Mouse (Mus musculus): Measurements from ENCODE around the gene Rgl1. TPM values are rescaled to one million over a fixed set of nuclear protein-coding genes. Genes with fewer than 3 reads are reported as not detected.
A peak's percentile ranks its signal among the peaks of the same experiment; 100 is the strongest.
"Not testable (repeated sequence)": the region's sequence is repeated elsewhere in the genome, so short reads cannot be mapped to it uniquely, and the experiment has no call there.

Gene Rgl1
- under 1 TPM in 2 of 3 experiments, not detected in 1; 0.74 to 0.94 TPM for polyA plus RNA-seq (2017; shearing (Covaris generic))

- ATAC-seq = peak; percentile 83
These were observed at the start of gene Rgl1, which contains the start of gene Arpc5 for GRCm38 (mm10) chr1:152766032-152766772. Rgl1 (minus strand) TSS chr1:152766351. Arpc5 (plus strand) TSS chr1:152766542.

GRCm38 (mm10) chr1:152815265-152815701 lies 49.1 kb upstream of the Rgl1 start:
- ATAC-seq = no peak

DNA sequence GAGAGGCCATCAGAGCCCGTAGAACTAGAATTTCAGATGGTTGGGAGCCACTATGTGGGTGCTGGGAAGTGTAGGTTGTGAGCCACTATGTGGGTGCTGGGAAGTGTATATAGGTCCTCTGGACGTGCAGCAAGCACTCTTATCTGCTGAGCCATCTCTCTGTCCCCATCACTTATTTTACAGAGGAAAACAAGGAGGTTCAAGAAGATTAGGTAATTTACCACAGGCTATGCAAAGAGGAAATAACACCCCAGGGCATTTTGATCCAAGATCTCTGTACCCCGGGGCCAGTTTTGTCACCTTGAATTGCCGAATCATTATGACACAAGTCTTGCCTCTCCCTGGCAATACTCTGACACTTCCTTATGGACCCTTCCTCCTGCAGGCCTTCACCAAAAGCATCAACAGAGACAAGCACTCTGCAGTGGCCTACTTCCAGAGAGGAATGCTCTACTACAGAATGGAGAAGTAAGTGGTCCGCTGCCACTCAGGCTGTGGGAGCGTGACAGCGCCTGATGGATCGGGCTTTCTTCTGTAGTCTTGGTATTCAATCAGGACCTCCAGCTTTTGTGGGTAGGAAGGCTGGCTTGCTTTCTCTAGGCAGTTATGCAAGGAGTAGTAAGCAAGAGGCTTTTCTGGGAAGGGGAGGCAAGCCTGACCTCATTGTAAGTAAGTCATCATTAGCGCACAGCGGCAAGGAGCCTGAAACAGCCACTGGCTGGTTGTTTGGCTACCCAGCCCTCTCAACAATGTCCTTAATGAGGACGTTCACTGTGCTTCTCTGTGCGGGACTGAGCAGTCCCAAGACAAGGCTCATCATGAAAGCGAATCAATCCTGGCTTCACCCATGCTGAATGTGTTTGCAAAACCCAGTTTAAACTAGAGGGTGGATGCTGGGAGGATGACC lies 44.6 kb upstream of the Rgl1 start:
- no peak for ATAC-seq

GRCm38 (mm10) chr1:152809541-152810252 lies 43.5 kb upstream of the Rgl1 start:
- ATAC-seq = no peak

DNA sequence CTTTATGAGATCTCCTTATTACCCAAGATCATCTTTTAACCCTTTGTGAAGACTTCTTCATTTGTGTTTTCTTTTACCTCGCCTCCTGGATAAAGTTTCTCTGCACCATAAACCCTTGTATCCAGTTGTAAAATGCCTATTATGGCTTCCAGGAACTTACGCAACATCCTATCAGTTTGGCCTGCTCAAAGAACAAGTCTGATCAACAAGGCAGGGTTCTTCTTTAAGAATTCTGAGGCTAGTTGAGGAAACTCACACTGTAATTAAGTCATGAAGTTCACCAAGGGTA lies 42.2 kb upstream of the Rgl1 start:
- no peak for ATAC-seq

DNA sequence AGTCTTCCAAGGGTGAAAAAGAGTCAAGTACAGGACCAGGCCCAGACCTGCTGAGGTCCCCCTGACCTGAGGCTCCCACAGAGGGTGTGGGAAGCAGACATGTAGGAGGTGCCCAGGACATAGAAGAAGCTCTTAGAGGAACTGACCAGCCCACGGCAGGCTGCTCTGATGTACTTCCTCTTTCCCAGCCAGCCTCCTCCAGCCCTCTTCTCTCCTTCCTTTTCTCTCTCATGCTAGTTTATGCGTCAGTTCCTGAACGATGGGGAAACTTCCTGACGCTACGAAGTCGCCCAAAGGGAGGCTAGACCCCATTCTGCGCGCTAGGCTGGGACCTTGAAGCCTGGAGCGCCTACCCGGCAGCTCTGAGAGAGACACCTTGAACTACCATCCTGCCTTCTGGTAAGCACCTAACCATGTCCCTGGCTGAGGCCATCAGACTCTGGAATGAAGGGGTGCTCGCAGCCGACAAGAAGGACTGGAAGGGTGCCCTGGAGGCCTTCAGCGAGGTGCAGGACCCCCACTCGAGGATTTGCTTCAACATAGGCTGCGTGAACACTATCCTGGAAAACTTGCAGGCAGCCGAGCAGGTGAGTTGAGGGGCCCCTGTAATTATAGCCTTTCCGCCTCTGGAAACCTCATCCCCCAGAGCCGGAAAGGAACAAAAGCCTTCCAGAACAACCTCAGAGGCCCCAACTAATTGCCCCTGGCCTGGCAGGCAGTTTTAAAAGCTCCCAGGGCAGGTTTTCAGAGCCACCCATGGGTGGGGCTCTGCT lies 41.7 kb upstream of the Rgl1 start:
- no peak for ATAC-seq

DNA sequence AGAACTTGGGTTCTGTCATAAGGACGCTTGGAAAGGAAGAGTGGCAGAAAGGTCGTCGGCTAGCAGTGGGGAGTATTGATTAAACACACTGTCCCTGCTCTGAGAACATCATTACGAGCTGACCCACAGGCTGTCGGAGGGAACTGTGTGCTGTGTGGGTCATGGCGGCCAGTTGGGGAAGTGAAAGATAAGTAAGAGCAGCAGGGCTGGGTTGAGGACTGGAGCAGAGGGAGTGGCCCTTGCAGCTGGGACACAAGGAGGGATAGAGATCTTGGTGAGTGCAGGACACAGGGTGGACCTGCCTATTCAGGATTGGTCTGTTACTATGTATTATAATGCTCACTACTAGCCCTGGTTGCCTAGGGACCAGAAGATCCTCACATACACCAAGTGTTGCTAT lies 38.8 kb upstream of the Rgl1 start:
- ATAC-seq = no peak

DNA sequence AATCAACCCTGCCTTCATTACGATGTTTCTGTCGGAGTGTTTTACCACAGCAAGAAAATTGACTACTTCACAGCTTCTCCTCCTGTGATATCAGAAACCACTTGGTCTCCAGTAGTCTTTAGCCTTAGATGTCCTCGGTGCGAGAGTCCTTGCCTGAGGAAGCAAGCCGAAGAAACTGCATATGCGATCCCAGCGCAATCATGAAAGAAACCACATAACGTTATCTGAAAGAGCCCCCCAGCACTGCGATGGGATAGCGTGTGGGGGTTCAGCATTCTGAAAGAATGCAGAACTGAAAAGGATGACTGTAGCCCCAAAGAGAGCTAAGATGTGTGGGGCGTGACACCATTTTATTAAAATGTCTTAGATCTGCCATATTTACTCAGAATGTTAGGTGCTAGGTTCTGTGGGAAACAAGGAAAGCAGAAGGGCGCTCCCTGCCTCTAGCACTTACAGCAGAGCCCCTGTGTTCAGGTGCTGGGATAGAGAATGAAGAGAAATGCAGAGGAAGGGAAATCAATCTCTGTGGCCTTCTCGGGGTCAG lies 34.6 kb upstream of the Rgl1 start:
- ATAC-seq = no peak

- no peak for ATAC-seq
These were observed 33.7 kb upstream of the Rgl1 start, which contains the start of gene Ncf2 for GRCm38 (mm10) chr1:152799897-152800296. Ncf2 (plus strand) TSS chr1:152800194.

GRCm38 (mm10) chr1:152798125-152798524 lies 32.0 kb upstream of the Rgl1 start:
- no peak for ATAC-seq

GRCm38 (mm10) chr1:152796683-152797263 lies 30.6 kb upstream of the Rgl1 start:
- no peak for ATAC-seq

DNA sequence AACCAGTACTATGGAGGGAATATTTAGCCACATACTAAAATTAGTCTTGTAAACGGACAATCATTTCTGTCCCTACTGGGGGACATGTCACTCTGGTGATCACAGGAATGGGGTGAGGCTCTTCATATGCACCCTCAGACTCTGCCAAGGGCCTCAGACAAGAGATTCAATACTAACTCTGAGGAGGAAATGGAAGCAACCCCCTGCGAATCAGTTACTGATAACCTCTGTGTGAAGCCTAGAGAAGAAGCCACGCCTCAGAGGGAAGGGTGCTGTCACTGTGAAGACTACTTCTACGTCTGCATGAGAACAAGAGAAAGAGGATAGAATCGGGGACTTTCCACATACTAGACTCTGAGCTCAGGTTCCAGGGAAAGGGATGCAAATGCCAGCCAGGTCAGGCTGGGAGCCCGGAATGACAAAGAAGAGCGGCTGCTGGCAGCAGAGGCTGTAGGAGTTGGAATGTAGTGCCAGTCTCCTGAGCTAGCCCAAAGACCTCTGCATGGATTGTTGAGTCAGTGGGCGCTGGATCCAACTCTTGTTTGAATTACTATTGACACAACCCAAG lies 29.6 kb upstream of the Rgl1 start:
- ATAC-seq = no peak

- no peak for ATAC-seq
These were observed 27.5 kb upstream of the Rgl1 start for GRCm38 (mm10) chr1:152793495-152794130.

DNA sequence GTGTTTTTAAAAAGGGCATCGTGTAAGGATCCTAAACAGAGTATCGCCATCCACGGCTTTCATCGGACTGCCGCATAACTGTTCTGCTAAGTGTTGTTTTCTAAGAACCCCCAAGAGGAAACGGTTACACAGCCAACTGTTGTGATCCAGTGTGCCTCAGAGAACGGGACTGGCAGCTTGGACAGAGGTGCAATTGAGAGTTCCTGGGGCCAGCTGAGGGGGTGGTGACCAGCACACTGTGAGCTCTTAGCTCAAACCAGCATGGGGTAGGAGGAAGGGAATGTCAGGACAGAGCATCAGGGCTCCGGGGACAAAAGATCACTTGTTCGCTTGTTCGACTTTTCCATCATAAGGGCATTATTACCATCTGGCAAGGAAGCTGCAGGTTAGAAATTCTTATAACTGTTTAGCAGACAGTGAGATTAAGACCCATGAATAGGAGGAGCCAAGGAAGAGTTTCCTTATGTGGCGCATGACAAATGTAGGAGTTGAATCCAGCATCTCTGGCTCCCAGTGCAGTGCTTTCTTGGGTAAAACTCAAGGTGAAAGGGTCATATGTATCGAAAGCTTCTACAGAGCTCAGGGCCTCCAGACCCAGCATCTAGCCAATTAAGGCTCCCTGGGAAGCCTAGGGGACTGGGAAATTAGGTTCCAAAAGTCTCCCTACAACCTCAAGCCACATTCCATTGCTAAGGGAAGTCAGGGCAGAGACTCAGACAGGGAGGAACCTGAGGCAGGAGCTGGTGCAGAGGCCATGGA lies 26.8 kb upstream of the Rgl1 start:
- no peak for ATAC-seq

DNA sequence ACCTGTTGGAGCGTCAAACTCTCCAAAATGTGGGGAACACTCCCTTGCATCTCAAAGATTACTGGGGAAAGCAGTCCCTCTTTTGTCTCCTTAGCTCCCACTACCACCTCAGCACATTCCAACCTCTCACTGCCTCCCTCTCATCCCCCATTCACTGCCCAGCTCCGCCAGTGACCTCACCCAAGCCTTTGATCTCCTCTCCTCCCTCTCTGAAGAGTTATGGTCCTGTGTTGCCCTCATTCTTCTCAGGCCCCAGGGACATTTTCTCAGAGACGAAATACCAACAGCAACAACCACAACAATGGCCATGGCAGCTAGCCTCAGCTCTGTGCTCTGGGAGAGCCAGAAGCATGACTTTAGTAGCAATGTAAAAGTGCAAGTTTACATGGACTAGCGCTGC lies 25.1 kb upstream of the Rgl1 start:
- no peak for ATAC-seq

GRCm38 (mm10) chr1:152790821-152791220 lies 24.7 kb upstream of the Rgl1 start:
- ATAC-seq = no peak

GRCm38 (mm10) chr1:152790254-152790653 lies 24.1 kb upstream of the Rgl1 start:
- no peak for ATAC-seq

DNA sequence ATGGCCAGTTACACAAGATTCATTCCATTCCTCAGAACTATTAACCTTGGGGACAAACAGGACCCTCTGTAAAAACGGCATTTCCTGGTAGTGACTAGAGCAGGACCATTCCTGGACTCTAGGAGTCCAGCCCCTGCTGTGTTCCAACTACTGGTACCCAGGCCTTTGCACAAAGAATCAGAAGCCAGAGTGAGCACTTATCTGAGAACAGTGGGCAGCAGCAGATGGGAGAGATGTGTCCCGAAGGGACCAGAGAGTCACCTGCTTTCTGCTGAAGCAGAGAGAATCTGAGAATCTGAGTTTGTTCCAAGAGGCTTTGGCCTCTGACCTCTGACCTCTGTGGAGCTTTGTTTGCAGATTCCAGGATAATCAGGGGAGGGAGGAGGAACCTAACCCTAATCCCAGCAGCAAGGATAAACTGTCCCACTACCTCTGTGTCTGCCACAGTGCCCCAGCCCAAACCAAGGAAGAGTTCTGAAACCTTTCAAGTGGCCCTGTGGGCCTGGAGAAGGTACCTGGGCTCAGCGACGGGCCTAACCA lies 22.0 kb upstream of the Rgl1 start:
- ATAC-seq = no peak

- no peak for ATAC-seq
These were observed 20.8 kb upstream of the Rgl1 start for GRCm38 (mm10) chr1:152786953-152787352.

GRCm38 (mm10) chr1:152785446-152785845 lies 19.3 kb upstream of the Rgl1 start:
- not testable (repeated sequence) for ATAC-seq

All from inflammation-experienced regulatory T-cells, adult 6 months (primary cell).